ENCODE assay signal across 20 mouse cellular contexts in genomic region chr6:144444367-144444766, GRCm38 (mm10).
"Had no signal": no experiment of that assay in that cellular context is flagged by ENCODE, and none has a peak within 500 bp of the region (broad histone marks: within the 10 kb centered on the region; RNA-seq: fewer than 3 reads in every experiment).

No protein-coding gene starts in this region.

- H3K9ac ChIP-seq: kidney, embryonic 15.5 days; limb, embryonic 12.5 days; limb, embryonic 15.5 days; liver, embryonic 14.5 days; liver, postnatal 0 days; lung, embryonic 14.5 days; neural tube, embryonic 13.5 days had no signal

- H3K27ac ChIP-seq: kidney, embryonic 15.5 days; left cerebral cortex, adult 2 months; limb, embryonic 12.5 days; limb, embryonic 15.5 days; liver, embryonic 14.5 days; neural tube, embryonic 13.5 days had no signal

- H3K9me3 ChIP-seq: kidney, embryonic 15.5 days; limb, embryonic 12.5 days; limb, embryonic 15.5 days; neural tube, embryonic 13.5 days had no signal

- H3K4me1 ChIP-seq: kidney, embryonic 15.5 days; limb, embryonic 12.5 days; limb, embryonic 15.5 days had no signal

- ATAC-seq: intestine, postnatal 0 days; liver, postnatal 0 days; lung, postnatal 0 days had no signal

- DNase-seq: kidney, adult 8-10 months; kidney, postnatal 10 days; kidney, postnatal 36 days; layer of hippocampus, postnatal 36 days; liver, postnatal 0 days; lung, embryonic 14.5 days; lung, postnatal 36 days; midbrain, embryonic 14.5 days; thymus, adult 18-20 months; thymus, postnatal 36 days had no signal

- H3K4me3 ChIP-seq: kidney, embryonic 15.5 days; left cerebral cortex, adult 2 months; limb, embryonic 12.5 days; limb, embryonic 15.5 days; neural tube, embryonic 13.5 days had no signal

- H3K36me3 ChIP-seq: kidney, embryonic 15.5 days; limb, embryonic 12.5 days; limb, embryonic 15.5 days; neural tube, embryonic 13.5 days had no signal

- H3K4me2 ChIP-seq: kidney, embryonic 15.5 days; limb, embryonic 12.5 days; limb, embryonic 15.5 days; liver, embryonic 11.5 days; lung, embryonic 14.5 days; midbrain, embryonic 11.5 days; neural tube, embryonic 13.5 days had no signal

- H3K27me3 ChIP-seq: kidney, embryonic 15.5 days; limb, embryonic 15.5 days; neural tube, embryonic 13.5 days had no signal
